Mouse (Mus musculus) NIH3T3 (cell line): ENCODE measurements around the gene Cdk20.
"Not testable (repeated sequence)": the region's sequence is repeated elsewhere in the genome, so short reads cannot be mapped to it uniquely, and the experiment has no call there.

Experiments used
- DNase-seq: peaks from one replicate; pipeline ENCODE4 v3.0.0-alpha.2; 2012; ENCODE audit warnings: low read depth

Gene Cdk20

GRCm38 (mm10) chr13:64422607-64422957, 9.5 kb upstream of the Cdk20 start:
- no peak for DNase-seq

- no peak for DNase-seq
Measured at GRCm38 (mm10) chr13:64424347-64424746, 7.8 kb upstream of the Cdk20 start.

GRCm38 (mm10) chr13:64425280-64425679, 6.8 kb upstream of the Cdk20 start:
- peak; percentile 38 for DNase-seq

DNA sequence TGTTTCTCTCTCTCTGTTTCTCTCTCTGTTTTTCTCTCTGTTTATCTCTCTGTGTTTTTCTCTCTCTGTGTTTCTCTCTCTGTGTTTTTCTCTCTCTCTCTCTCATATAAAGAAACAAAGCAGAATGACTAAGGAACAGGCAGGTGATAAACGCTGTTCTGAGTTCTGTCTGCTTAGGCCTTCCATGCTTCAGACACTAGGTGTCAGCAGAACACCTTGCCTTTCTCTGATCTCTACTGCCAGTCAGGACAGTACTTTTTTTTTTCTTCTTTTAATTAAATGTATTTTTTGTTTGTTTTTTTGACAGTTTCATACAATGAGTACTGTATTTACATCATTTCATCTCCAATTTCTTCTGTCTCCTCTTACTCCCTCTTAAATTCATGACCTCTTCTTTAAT, 2.8 kb upstream of the Cdk20 start:
- peak; percentile 40 for DNase-seq

GRCm38 (mm10) chr13:64437801-64438200, 5.7 kb downstream of the Cdk20 start:
- DNase-seq, result no peak

- DNase-seq, result peak; percentile 79
Measured at GRCm38 (mm10) chr13:64438863-64439452, 6.8 kb downstream of the Cdk20 start.

DNA sequence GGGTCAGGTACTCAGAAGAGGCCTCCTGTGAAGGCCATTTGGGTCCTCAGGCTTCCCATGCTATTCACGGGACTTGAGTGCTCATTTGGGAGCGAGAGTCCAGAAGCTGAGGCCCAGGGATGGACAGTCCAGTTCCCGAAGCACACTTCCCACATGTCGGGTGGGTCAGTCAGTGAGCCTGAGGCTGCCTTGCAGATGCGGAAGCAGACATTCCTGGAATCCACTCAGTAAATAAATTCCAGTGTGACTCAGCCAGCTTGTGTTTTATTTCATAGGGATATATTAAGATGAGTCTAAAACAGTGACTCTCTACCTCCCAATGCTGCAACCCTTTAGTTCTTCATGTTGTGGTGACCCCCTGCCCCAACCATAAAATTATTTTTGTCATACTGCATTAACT, 7.4 kb downstream of the Cdk20 start:
- DNase-seq, result peak; percentile 55

GRCm38 (mm10) chr13:64440592-64440991, 8.5 kb downstream of the Cdk20 start:
- no peak for DNase-seq

DNA sequence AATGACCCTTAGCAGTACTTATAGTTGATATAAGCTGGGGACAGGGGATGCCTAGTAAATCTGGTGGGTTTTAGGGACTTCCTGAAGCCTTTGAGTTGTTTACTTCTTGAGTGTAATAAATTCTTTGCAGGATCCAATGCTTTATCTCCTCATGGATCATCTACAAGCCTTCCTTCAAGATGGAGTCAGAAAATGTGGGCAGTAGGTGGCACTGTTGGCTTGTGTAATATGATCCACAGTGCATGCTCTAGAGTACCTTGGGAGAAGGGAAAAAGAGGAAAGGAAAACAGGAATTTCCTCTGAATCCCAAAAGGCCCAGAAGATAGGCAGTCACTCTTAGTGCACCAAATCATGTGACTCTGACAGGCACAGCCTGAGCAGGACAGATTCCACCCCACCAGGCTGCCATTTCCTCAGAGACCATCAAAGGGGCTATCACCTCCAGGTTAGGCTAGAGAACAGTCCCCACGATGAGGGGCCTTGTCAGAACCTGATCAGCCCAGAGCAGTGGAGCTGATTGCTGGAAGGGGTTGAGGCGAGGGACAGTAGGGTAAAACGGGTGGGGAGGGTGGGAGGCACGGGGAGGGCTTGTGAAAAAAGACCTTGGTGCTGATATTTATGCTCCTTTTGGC, 11.3 kb downstream of the Cdk20 start:
- peak; percentile 53 for DNase-seq

DNA sequence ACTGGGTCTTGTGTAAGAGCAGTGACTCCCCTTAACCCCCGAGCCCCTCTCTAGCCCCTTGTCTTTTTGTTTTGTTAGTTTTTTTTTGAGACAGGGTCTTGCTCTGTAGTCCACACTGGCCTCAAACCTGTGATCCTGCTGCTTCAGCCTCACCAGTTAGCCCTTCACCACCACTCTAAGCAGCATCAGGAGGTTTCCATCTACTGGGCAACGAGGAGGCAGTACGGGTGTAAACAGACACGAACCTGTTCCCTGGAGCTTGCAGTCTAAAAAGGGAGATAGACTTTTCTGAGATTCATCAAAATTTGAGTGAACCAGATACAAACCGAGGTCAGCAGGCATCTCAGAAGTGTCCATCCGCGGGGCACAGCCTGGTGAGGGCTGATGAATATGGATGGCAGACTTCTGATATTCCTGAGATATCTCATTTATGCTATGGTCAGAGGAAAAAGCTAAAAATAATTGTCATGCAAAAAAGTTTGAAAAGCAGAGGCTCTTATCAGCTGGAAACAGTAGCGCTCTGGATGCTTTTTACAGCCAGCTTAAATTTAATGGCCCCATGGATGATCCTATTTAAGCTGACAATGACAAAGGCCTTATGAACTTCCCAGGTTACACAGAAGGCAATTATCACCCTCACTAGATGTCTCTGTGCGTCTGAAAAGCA, 13.3 kb downstream of the Cdk20 start:
- no peak for DNase-seq

DNA sequence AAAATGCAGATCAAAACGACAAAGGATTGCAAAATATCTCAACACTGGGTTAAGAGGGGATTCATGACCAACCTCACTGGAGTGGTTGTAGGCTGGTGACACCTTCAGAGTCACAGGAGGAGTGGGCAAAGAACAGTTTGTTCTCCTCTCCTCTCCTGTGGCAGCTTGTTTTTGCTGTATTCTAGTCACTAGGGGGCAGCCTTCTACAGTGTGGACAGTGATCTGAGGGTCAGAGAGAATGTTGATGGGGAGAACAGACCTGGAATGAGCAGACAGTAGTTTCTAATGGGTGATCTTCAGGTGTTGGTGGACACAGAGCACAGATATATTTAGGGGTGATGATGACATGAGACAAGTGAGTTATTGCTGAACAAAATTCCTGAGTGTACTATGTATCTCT, 15.8 kb downstream of the Cdk20 start:
- DNase-seq, result peak; percentile 34

GRCm38 (mm10) chr13:64448729-64449128, 16.6 kb downstream of the Cdk20 start:
- DNase-seq, result no peak

DNA sequence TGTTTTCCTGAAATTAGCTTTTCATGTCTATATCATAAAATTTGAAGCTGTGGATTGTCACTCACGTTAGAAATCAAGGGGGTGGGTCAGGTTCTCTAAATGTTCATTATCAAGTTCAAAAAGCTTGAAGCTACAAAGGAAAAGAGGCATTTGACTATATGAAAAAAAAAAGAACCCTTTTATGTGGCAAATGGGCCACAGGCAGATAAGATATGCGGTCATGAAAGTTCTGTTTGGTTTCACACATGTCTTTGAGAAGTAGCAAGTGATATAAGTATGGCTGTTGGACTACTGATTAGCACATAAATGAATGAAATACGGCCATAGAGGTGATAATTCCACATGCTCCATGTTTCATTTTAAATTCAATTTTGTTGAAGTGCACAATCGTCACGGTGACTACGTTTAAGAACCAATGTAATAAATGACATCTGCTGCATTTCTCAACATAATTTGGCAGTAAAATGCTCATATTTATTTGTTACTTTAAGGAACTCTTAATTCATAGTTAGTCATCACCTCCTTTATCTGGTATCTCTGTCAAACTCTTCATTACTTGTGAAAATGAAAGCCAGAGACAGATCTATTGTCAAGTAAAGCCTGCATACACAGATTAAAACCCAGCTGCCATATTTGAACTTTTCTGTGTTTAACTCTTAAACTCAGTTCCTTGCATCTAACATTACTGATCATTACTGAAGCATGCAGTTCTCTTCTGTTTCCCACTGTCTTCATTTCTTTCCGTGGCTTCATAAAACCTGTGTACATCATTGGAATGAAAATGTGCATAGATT, 18.1 kb downstream of the Cdk20 start:
- no peak for DNase-seq

- not testable (repeated sequence) for DNase-seq
Measured at GRCm38 (mm10) chr13:64457225-64457978, 25.3 kb downstream of the Cdk20 start.

GRCm38 (mm10) chr13:64458181-64458580, 26.1 kb downstream of the Cdk20 start:
- no peak for DNase-seq

DNA sequence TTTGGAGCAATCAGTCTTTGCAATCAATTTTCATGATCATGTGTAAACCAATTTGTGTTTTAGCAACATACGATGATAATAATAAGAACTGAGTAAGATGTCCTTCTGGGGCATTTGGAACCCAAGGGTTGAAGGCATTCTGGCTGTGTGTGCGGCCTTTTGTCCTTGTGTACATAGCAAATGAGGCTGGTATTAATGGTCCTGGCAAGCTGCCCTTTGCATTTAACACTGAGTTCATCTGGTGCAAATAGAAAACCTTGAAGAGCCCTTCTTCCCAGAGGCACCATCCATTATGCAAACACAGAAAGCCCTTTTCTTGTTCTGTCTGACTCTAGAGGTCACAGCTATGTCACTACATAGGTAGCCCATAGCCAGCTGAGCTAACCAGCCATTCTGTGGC, 30.5 kb downstream of the Cdk20 start:
- DNase-seq, result no peak

- peak; percentile 3 for DNase-seq
Measured at GRCm38 (mm10) chr13:64465166-64465565, 33.1 kb downstream of the Cdk20 start.

GRCm38 (mm10) chr13:64467886-64468285, 35.8 kb downstream of the Cdk20 start:
- peak; percentile 31 for DNase-seq

GRCm38 (mm10) chr13:64477968-64478367, 45.9 kb downstream of the Cdk20 start:
- DNase-seq, result no peak

DNA sequence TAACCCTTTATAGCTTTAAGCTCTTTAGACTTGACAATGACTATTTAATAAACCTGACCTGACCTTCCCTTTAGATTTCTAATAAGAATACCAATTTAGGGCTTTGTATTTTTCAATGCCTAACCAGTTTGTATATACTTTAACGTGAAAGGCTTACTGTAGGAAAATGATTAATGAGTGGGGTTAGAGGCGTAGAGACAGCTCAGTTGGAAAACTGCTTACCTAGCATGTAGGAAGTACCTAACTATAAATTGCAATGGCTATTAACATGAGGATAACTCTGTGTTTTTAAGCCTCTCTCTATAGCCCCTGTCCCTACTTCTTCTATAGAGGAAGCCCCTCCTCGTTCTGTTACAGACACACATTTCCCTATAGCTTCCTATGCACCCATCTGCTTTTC, 47.8 kb downstream of the Cdk20 start:
- DNase-seq, result no peak

GRCm38 (mm10) chr13:64489886-64490285, 57.8 kb downstream of the Cdk20 start:
- peak; percentile 14 for DNase-seq
